Mouse (Mus musculus): ENCODE measurements around the gene Rnf114.

Gene Rnf114

DNA sequence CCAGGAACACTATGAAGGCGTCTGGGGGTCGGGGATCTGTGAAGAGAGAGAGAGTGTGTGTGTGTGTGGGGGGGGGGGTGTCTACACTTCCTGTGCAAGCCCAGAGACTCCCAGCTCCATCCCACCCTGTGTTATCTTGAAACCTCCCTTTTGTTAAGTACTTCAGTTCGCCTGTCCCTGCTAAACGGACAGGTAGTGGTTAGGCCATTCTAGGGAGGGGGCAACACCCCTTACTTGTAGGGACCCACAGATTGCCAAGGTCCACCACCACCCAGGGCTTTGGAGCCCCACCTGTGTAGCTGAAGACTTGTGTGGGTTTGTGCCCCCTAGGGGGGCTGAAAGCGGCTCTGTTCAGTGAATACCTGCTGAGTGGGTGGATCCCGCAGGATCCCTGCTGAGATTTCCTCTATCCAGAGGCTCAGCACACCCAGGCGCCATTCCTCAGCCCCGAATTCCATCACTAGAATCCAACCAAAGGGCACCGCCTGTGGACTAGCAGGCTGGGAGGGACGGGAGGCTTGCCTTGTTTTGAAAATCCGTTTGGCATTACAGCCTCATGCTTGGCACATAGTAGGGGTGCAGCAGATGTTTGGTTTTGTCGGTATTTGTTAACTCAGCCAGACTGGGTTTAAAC, 48.1 kb downstream of the Rnf114 start:
- no peak for DNase-seq (ENCODE audit: low read depth)

DNA sequence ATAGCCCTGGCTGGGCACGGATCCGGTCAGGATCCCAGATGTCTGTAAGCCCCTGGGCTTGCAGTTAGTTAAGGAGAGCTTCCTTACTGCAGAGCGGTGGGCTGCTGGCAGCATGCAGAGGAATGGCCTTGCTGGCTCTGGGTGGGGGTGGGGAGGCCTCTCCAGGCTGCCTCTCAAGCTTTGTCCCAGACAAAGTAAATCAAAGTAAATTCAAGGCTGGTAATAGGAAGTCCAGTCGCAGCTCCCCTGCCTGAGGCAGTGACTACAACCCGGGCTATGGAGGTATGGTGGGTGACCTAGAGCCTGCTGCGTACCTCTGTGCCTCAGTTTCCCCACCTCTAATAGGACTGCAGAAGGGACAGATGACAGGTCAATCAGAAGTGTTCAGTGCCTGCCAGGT, 48.9 kb downstream of the Rnf114 start:
- no peak for DNase-seq (ENCODE audit: low read depth)

DNA sequence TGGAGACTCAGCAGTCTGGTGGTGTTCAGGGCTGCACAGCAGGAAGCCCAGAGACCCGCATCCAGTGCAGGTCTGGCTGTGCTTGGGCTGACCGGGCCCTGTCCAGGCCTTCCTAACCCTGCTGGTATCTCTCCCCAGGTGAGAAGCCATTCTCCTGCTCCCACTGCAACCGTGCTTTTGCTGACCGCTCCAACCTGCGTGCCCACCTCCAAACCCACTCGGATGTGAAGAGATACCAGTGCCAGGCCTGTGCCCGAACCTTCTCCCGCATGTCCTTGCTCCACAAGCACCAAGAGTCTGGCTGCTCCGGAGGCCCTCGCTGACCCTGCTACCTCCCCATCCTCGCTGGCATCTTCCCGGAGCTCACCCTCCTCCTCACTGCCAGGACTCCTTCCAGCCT, 49.3 kb downstream of the Rnf114 start:
- DNase-seq (ENCODE audit: low read depth), result no peak

DNA sequence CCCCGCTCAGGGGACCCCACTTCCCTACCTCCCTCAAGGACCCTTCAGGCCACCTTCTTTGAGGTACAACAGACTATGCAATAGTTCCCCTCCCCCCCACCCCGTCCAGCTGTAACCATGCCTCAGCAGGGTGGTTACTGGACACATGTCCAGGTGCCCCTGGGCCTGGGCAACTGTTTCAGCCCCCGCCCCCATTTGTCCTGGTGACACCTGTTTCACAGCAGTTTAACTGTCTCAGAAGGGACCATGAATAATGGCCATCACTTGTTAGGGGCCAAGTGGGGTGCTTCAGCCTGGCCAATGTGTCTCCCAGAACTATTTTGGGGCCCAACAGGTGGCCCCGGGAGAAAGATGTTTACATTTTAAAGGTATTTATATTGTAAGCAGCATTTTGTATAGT, 49.9 kb downstream of the Rnf114 start:
- no peak for DNase-seq (ENCODE audit: low read depth)

DNA sequence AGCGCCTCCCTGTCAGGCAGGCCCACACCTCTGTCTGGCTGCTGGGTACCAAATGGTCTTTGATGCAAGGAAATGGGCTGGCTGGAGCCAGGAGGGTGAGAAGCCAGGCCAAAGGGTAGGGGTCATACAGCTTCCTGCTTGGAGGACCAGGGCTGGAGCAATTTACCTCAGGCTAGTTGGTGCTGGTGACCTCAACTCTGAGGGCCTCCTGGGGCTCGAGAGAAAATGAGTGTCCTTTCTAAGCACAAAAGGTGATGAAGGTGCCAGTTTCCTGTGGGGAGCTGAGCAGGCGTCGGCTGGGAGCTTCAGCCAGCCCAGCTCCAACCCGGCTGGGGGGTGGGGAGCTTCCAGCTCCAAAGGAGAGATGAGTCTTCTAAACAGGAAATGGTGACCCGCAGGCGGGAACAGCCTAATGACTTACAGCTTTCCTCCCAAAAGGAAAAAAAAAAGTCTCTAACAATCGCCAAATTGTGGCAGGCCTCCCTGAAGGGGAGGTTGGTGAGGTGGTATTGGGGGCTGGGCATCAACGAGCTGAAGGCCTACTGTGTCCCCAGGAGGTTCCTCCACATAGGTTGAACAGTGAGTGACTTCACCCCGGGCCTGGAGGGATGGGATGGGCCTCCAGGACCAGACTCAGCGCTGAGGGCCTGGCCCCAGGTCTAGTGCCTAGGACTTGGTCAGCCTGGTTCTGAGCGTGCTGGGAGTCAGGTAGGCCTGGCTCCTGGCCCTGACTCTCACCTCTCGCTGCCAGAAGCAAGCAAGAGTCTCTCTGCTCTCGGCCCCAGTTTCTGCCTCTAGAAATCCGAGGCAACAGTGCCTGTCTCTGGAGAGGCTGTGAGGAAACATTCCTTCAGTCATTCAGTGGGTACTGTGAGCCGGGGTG, 50.9 kb downstream of the Rnf114 start:
- no peak for DNase-seq (ENCODE audit: low read depth)

DNA sequence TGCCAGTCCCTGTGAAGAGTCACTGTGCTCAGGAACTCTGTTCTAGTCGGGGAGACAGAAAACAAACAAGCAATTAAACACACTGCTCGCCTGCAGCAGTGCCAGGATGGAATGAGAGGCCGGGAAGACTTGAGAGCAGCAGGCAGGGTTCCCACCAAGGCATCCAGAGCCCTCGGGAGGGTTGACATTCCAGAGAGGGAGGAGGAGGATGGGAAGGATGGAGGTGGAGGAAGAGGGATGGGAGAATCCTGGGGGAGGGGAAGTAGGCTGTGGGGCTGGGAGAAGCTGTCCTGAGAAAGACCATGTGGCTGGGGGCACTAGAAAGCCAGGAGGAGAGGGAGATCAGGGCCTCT, 51.5 kb downstream of the Rnf114 start:
- DNase-seq (ENCODE audit: low read depth), result no peak

DNA sequence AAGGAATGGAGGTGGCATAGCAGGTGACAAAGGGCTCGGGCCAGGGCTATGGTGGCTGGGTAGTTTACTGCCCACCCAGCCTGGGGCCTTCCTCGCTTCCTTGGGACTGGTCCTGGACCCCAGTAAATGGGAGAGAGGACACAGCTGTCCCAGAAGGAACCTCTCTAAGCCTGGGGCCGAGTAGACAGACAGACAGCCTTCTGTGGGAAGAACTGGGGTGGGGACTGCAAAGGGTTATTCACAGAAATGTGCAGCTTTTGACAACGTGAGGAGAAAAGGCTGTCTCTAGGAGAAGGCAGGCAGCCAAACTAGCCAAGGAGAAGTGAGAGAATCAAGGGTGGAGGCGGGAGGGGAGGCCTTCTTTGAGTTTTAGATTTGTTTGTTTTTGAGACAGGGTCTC, 52.0 kb downstream of the Rnf114 start:
- DNase-seq (ENCODE audit: low read depth), result no peak

DNA sequence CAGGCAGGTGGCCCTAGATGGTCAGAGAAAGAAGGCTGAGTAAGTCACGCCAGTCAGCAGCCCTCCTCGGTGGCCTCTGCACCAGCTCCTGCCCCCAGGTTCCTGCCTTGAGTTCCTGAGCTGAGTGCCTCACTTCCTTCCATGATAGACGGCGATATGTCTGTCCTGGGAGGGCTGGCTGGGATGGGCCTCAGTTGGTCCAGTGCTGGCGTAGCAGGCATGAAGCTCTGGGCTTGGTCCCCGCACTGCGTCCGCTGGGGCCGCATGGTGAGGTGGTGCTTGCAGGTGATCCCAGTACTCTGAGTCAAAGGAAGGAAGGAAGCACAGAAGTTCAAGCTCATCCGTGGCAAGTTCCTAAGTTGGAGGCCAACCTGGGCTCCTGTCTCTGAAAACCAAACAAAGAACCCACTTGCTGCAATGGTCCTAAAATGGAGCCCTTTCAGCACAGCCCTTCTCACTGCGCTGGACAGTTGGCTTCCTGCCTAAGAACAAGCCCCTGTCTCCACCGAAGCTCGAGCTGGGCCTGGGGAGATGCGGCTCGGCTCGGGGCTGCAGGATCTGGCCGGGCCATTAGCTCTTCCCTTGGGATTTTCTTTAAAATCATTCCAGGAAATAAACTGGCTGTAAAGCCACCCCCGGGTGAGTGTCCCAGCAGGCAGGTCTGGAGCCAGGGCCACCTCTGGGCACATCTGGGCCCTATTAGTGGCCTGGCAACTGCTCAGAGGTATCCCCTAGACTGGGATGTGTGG, 54.2 kb downstream of the Rnf114 start:
- no peak for DNase-seq (ENCODE audit: low read depth)

DNA sequence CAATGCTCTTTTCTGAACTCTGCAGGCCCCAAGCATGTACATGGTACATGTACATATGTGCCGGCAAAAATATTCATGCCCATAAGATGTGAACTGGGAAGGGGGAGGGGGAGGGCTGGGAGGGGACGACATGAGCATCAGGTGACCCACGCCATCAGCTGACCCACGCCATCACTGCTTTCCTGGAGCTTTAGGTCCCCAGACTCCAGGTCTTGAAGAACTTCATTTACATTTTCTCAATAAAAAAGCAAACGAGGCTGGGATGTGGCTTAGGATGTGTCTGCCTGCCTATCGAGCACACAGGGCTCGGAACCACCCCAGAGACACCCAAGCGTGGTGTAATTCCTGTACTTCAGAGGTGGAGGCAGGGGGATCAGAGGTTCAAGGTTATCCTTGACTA, 55.0 kb downstream of the Rnf114 start:
- DNase-seq (ENCODE audit: low read depth), result no peak

DNA sequence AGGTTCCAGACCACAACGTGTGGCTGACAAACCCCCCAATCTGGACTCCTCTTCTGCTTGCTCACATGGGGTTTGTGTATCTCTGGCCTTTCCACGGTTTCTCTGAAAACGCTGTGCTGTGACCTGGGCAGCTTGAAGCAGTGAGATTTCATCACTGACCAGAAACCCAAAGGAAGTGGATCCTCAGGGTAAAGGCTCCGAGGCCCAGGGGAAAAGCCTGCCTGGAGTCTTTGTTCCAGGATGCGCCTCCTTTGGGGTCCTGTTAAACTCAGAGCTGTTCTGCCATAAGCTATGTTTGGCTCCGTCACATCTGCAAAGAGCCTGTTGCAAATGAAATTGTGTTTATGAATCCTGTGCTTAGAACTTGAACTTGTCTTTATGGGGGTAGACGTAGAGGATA, 56.5 kb downstream of the Rnf114 start:
- no peak for DNase-seq (ENCODE audit: low read depth)

DNA sequence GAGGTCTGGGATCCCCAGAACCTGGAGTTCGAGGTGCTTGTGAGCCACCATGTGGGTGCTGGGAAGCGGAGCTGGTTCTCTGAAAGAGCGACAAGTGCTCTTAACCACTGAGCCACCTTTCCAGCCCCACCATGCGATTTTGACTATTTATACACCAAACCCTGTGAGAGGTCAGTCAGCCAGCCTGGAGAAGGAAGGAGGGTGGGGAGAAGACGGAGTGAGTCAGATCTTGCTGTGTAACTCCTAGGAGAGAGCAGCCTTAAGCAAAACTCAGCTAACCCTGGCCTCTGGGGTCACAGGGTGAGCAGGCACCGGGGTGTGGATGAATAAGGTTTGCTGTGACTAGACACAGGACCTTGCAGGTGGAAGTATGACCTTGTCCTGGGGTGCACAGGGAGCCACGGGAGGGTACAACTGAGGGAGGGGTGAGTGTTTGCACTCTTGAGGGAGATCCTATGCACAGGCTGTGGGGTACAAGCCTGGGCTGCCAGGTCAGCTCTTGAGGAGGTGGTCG, 58.0 kb downstream of the Rnf114 start:
- no peak for DNase-seq (ENCODE audit: low read depth)

DNA sequence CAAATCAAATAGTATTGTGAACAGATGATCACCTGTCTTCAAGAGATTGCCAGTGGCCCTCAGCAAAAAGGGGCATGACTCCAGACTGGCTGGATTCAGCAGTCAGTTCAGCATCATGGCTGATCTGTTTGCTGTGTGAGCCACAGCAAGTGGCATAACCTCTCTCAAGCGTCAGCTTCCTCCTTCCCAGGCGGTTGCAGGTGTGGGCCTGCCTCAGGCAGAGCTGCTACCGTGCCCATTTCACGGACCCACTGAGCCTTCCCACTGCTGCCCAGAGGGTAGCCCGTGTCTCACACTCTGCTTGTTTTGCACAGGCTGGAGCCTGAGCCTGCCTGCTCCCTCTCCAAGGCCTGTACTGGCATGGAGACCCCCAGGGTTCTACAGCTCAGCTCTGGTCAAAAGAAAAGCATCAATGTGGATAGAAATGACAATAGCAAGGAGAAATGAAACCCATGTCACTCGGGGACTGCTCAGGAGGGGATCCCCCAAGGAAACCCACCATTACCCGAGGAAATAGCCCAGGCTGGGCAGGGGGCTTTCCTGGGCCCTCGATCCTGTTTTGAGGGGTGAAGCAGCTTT, 59.0 kb downstream of the Rnf114 start:
- DNase-seq (ENCODE audit: low read depth), result no peak

DNA sequence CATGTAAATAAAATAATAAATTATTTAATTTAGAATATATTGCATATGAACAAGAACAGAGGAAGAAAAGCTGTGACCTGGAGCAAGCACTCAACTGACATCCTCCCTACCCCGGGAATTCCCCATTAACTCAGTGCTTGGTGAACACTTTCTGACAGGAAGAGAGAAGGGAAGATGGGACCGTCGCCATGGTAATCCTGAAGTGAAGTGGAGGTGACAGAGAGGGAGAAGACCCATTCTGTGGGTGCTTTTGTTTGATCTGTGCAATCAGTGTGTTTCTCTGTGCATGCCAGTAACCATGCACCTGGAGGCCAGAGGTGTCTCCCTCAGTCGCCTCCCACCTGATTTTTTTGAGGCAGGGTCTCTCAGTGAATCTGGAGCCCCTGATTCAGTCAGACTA, 59.8 kb downstream of the Rnf114 start:
- no peak for DNase-seq (ENCODE audit: low read depth)

DNA sequence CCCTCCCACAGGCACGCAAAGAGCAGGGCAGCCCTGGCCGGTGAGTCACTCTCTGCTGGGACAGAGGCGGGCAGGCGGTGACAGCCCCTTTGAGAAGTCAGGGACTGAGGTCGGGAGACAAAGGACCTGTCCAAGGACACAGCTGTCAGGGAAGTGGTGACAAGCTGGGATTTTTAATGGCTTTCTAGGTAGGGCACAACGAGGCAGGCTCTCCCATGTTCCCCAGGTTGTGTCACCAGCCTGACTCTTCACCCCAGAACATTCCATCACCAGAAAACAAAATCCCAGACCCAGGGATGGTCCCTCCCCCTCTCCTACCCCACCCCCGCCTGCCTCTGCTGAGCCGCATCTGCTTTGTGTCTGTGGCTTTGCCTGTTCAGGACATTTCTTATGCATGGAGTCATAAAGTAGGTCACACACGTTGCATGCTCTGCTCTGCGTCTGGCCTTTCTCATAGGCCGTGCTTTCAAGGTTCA, 60.5 kb downstream of the Rnf114 start:
- no peak for DNase-seq (ENCODE audit: low read depth)

DNA sequence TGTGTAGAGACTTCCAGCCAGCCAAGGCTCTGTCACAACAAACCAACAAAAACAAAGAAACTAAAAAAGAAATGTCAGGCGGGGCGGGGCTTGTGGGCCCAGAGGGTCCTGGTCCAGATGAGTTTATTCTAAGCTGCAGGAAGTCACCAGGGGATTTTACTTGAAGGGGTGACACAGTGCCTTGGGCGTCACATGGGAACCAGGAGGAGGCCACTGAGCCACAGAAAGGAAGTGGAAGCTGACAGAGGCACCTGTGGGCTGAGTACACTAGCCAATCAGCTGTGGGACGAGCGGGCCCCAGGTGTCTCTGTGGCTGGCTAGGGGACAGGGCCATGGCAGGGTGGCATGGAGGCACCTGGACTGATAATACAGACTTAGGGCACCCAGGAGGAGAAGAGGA, 63.3 kb downstream of the Rnf114 start:
- DNase-seq (ENCODE audit: low read depth), result no peak

DNA sequence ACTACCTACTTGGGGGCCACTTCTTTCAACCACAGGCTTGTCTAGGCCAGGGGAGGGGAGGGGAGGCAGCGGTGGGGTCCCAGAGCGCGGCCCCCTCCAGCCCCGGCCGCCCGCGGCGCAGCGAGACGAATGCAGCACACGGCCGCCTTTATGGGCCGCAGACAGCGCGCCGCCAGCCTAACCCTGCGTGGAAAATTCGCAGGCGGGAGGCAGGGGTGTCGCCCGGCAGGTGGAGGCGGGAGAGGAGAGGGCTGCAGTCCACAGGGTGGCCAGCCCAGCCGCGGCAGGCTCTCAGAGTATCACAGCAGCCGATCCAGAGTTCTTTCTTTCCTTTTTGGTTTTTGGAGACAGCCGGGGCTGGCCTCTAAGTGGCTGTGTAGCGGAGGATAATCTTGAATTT, 67.0 kb downstream of the Rnf114 start:
- DNase-seq (ENCODE audit: low read depth), result no peak

DNA sequence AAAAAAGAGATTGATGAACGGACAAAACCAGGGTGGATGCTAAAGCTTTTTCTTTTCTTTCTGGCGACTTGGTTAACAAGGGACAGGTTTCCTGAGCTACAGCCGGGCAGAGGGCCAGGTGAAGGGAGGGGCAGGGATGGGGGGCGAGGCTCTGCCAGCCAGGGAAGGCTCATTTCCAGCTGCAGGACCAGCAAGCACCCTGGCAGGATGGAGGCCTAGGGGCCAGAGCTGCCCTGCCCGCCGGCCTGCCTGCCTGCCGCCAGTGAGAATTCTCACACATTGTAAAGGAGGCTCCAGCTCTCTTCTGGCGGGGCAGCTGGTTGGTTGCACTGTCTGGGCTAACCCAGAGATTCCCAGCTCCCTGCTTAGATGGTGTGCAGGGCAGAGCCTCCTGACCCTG, 69.7 kb downstream of the Rnf114 start:
- no peak for DNase-seq (ENCODE audit: low read depth)

DNA sequence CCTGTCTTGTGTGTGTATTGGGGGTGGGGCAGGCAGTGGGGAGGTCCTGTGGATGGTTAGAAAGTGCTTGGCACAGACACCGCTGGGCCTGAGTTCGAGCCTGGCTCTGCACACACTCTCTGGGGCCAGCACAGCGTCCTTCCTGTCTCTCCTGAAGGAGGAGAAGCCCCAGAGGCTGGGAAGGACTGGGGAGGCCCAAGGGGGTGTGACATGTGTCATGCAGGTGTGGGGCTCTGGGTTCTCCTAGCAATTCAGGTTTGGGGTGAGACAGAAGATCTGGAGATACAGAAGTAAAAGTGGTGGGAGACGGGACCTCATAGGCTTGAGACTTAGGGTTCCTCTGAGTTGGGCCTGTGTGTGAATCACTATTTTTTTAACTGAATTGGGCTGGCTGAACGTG, 70.6 kb downstream of the Rnf114 start:
- no peak for DNase-seq (ENCODE audit: low read depth)

DNA sequence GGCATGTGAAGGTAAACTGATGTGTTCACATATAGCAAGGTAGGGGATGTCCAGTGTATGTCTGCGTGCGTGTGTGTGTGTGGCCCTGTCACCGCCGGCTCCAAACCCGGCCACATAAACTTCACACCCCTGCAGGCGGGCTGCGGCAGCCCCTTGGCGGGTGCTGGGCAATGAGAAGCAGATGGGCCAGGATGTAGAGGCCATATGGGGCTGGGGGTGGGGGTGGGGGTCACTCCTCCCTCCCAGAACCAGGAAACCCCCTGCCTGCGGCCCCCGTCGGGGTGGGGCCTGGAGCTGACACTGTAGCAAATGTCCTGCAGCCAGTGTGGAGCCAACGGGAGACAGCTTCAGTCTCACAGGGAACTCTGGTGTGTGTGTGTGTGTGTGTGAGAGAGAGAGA, 71.3 kb downstream of the Rnf114 start:
- no peak for DNase-seq (ENCODE audit: low read depth)

DNA sequence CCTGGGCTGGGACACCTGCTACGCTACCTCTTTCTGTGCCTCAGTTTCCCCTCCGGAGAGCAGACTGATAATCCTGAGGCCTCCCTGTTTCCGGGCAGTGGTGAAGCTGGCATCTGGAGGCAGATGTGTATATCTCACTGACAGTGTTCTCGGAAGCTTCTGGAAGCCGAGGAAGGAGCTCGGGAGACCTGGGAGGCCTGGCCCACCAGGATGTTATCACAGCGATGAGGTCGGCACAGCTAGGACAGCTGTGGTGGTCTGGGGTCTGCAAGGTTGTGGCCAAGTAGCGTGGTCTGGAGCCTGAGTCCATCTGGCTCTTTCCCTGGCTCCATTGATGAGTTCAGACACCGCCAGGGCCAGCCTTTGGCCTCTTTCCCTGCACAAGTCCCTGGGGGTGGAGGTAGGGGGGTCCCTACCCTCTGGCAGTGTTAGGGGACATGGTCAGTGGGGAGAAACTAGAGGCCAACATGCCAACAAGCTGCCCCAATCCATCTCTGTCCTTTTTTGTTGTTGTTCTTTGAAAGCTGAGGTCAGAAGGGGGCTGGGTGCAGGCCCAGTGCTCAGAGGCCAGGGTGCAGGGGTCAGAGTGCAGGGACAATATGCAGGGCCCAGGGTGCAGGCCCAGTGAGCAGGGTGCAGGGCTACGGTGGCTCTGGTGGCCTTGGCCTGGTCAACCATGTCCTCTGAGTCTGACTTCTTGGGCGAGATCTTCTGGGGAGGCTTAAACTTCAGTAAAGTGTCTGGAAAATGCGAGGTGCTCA, 72.3 kb downstream of the Rnf114 start:
- DNase-seq (ENCODE audit: low read depth), result no peak

DNA sequence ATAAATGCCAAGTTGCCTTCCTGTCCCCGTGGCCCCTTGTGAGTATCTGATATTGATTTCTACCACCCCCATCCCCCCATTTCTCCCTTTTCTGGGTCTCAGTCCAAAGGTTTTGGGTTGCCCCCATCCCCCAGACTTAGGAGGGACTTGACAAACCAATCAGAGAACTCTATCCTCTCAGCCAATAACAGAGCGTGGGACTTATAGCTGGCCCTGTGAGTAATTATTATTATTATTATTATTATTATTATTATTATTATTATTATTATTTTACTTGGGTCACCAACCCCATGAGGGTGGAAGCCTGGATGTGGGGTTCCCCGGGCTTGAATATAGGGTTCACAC, 72.8 kb downstream of the Rnf114 start:
- DNase-seq (ENCODE audit: low read depth), result no peak

DNA sequence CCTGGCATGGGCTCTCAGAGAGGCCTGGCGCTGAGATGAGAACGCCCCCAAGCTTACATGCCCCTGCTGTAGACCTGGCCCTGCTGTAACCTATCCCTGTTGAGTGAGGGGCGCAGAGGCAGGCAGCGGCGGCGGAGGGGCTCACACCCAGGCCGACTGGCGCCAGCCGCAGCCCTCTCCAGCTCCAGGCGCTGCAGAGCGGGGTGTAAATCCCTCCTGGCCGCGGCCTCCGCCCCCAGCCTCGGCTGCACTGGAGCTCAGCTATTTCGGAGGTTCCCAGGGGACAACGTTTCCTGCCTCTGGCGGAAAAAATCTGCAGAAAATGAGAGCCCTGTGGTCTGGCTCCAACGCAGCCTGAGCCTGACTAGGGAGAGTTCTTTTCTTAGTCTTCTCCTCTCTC, 73.2 kb downstream of the Rnf114 start:
- DNase-seq (ENCODE audit: low read depth), result no peak

Data from 416B (cell line).